Mouse (Mus musculus) spleen, adult 2 months (tissue): ENCODE data around the gene Mrpl52. TPM values are rescaled to one million over a fixed set of nuclear protein-coding genes. Genes with fewer than 3 reads are reported as not detected.

Experiments used
- DNase-seq, 2 experiments: peaks; one replicate each; pipeline versions ENCODE4 v3.0.0 to v3.0.0-alpha.2; 2012 to 2021; ENCODE audit warnings: low spot score in 2 of 2, low read depth in 1 of 2
- H3K27ac ChIP-seq: fragments of 200-500 bp; 2 replicates; pipeline ENCODE4 v1.5.1; 2012; ENCODE audit warnings: low read length, inconsistent platforms; ENCODE audit not compliant: insufficient read depth
- H3K27me3 ChIP-seq: fragments of 200-500 bp; 2 replicates; pipeline ENCODE4 v1.6.1; 2012; ENCODE audit warnings: mild to moderate bottlenecking, moderate library complexity, low read length, inconsistent platforms; ENCODE audit not compliant: control insufficient read depth, insufficient read depth
- H3K36me3 ChIP-seq: fragments of 200-500 bp; 2 replicates; pipeline ENCODE4 v1.6.1; 2012; ENCODE audit warnings: mild to moderate bottlenecking, low read length, inconsistent platforms; ENCODE audit not compliant: control insufficient read depth, insufficient read depth
- H3K4me1 ChIP-seq: fragments of 200-500 bp; 2 replicates; pipeline ENCODE4 v1.6.1; 2011; ENCODE audit warnings: inconsistent platforms; ENCODE audit not compliant: control insufficient read depth, insufficient read depth, insufficient read length
- H3K4me3 ChIP-seq: fragments of 200-500 bp; 2 replicates; pipeline ENCODE4 v1.5.1; 2011; ENCODE audit warnings: mild to moderate bottlenecking, inconsistent platforms; ENCODE audit not compliant: insufficient read depth, insufficient read length; ENCODE audit errors: extremely low read depth
- CTCF ChIP-seq: fragments of 200-500 bp; IDR thresholded peaks from 2 replicates; pipeline ENCODE4 v1.5.1; 2011; ENCODE audit warnings: mild to moderate bottlenecking, inconsistent platforms; ENCODE audit not compliant: insufficient read depth, insufficient read length, insufficient replicate concordance; ENCODE audit errors: extremely low read depth
- POLR2A ChIP-seq: fragments of 200-500 bp; IDR thresholded peaks from 2 replicates; pipeline ENCODE4 v1.6.1; 2011; ENCODE audit warnings: low read depth, low read length, inconsistent platforms
- WGBS: fragments of 180-500 bp; shearing (Covaris S2); methylation state at CpG from one replicate; pipeline ENCODE4 v1.1.7; 2018; 5-methylcytosine and 5-hydroxymethylcytosine counted together
- polyA plus RNA-seq: library from polyadenylated mRNA; depleted of rRNA; stranded (reverse); fragments of >200 nt; gene quantifications from 2 replicates; pipeline ENCODE4 v1.2.3, GENCODE M21; 2012

The Mrpl52 gene
- polyA plus RNA-seq, 1 experiment = 393 TPM

- Histone ChIP-seq H3K4me3 (no peak overlapping the region), H3K27ac (no peak overlapping the region), H3K4me1 (no peaks in the 10 kb centered on the region), H3K36me3 (no peaks in the 10 kb centered on the region), H3K27me3 (no peaks in the 10 kb centered on the region)
- WGBS = 80% methylated on average over 8 of the region's 8 CpGs
- no peak for TF ChIP-seq CTCF
- TF ChIP-seq POLR2A = no peak
- no peak for DNase-seq
Measured at GRCm38 (mm10) chr14:54384396-54384795, 42.3 kb upstream of the Mrpl52 start.

- H3K36me3 ChIP-seq = no peaks in the 10 kb centered on the region
- H3K4me3 ChIP-seq = no peak overlapping the region
- H3K27ac ChIP-seq = no peak overlapping the region
- DNase-seq = no peak
- 84% methylated on average over 7 of the region's 7 CpGs for WGBS
- H3K27me3 ChIP-seq = no peaks in the 10 kb centered on the region
- TF ChIP-seq CTCF (no peak), POLR2A (no peak)
- H3K4me1 ChIP-seq = no peaks in the 10 kb centered on the region
Measured at GRCm38 (mm10) chr14:54385968-54386618, 40.6 kb upstream of the Mrpl52 start.

GRCm38 (mm10) chr14:54387546-54387945, 39.2 kb upstream of the Mrpl52 start:
- WGBS = 93% methylated on average over 6 of the region's 6 CpGs
- Histone ChIP-seq H3K4me3 (no peak overlapping the region), H3K4me1 (no peaks in the 10 kb centered on the region), H3K27me3 (no peaks in the 10 kb centered on the region), H3K36me3 (no peaks in the 10 kb centered on the region), H3K27ac (no peak overlapping the region)
- TF ChIP-seq POLR2A (no peak), CTCF (no peak)
- DNase-seq = no peak

- Histone ChIP-seq H3K27me3 (no peaks in the 10 kb centered on the region), H3K27ac (no peak overlapping the region), H3K4me1 (no peaks in the 10 kb centered on the region), H3K4me3 (no peak overlapping the region), H3K36me3 (no peaks in the 10 kb centered on the region)
- 84% methylated on average over 6 of the region's 6 CpGs for WGBS
- no peak for DNase-seq
- no peak for TF ChIP-seq CTCF
- TF ChIP-seq POLR2A = no peak
Measured at GRCm38 (mm10) chr14:54390843-54391242, 35.9 kb upstream of the Mrpl52 start.

- Histone ChIP-seq H3K27me3 (no peaks in the 10 kb centered on the region), H3K4me1 (no peaks in the 10 kb centered on the region; the same call in 1 of the 2 replicates), H3K4me3 (no peak overlapping the region), H3K36me3 (no peaks in the 10 kb centered on the region), H3K27ac (no peak overlapping the region)
- TF ChIP-seq POLR2A (no peak), CTCF (no peak)
- WGBS = 78% methylated on average over 3 of the region's 3 CpGs
- DNase-seq = no peak
Measured at GRCm38 (mm10) chr14:54393794-54394193, 32.9 kb upstream of the Mrpl52 start.

- H3K27ac ChIP-seq = no peak overlapping the region
Measured at GRCm38 (mm10) chr14:54394309-54394708, 32.4 kb upstream of the Mrpl52 start.

GRCm38 (mm10) chr14:54396685-54397084, 30.0 kb upstream of the Mrpl52 start:
- H3K4me1 ChIP-seq = peaks cover 4% of the 10 kb centered on the region; the same call in 1 of the 2 replicates
- no peak for TF ChIP-seq POLR2A
- no peak for TF ChIP-seq CTCF
- H3K4me3 ChIP-seq = no peak overlapping the region
- no peaks in the 10 kb centered on the region for H3K36me3 ChIP-seq
- 86% methylated on average over 7 of the region's 7 CpGs for WGBS
- H3K27me3 ChIP-seq = no peaks in the 10 kb centered on the region
- H3K27ac ChIP-seq = no peak overlapping the region
- DNase-seq = no peak

More at GRCm38 (mm10) chr14:54394309-54394708, 32.4 kb upstream of the Mrpl52 start:
- TF ChIP-seq POLR2A = no peak
- no peak for TF ChIP-seq CTCF
- no peak for DNase-seq
- Histone ChIP-seq H3K36me3 (no peaks in the 10 kb centered on the region), H3K27me3 (no peaks in the 10 kb centered on the region), H3K4me3 (no peak overlapping the region), H3K4me1 (peaks cover 4% of the 10 kb centered on the region; the same call in 1 of the 2 replicates)
